Mouse (Mus musculus) adrenal gland, adult 2 months (tissue): ENCODE measurements around the gene Icam4. TPM values are rescaled to one million over a fixed set of nuclear protein-coding genes. Genes with fewer than 3 reads are reported as not detected.
"Not testable (repeated sequence)": the region's sequence is repeated elsewhere in the genome, so short reads cannot be mapped to it uniquely, and the experiment has no call there.

Source experiments
- DNase-seq: peaks from one replicate; pipeline ENCODE4 v3.0.0; 2021
- microRNA-seq, 2 experiments: library from miRNA; unstranded; fragments of <30 nt; microRNA quantifications; one replicate each; pipeline ENCODE4 v1.2.0; 2021
- polyA plus RNA-seq: library from polyadenylated mRNA; depleted of rRNA; stranded (reverse); fragments of >200 nt; gene quantifications from 2 replicates; pipeline ENCODE4 v1.2.3, GENCODE M21; 2012; rRNA removed
- total RNA-seq, 2 experiments: library from RNA; stranded (reverse); gene quantifications; 2 replicates each; pipeline ENCODE4 v1.2.3; 2021

The Icam4 gene
- total and polyA plus RNA-seq, 3 experiments: 1.1 to 5.1 (median 1.9) TPM

DNA sequence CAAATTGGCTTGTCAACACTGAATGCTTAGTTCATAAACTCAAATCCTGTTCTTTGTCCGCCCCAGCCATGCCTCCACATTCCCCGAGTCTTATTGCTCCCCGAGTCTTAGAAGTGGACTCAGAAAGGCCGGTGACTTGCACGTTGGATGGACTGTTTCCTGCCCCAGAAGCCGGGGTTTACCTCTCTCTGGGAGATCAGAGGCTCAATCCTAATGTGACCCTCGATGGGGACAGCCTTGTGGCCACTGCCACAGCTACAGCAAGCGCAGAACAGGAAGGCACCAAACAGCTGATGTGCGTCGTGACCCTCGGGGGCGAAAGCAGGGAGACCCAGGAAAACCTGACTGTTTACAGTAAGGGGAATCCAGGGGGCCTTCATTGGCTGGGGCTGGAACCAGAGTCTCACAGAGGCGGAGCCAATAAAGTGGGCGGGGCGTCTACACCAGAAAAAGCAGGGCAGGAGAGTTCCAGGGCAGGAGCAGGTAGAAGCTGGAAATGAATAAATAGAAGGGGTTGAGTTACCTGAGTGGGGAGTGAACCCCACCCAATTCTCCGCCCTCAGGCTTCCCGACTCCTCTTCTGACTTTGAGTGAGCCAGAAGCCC lies 5.4 kb downstream of the Icam4 start:
- no peak for DNase-seq

DNA sequence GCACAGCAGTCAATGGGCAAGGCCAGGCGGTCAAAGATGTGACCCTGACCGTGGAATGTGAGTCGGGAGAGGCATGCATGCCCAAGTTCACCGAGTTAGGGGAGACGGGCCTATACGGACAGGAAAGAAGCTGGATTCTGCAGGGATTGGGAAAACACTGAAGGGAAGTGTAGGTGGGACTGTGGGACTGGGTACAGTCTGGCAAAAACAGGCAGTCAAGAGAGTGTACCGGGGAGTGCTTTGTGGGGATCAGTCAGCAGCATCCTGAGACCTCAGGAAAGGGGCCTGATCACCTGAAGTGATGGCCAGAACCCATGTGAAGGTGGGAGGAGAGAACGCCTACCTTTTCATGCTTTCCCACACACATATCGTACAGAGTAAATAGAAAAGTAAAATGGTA lies 6.4 kb downstream of the Icam4 start:
- DNase-seq: no peak

DNA sequence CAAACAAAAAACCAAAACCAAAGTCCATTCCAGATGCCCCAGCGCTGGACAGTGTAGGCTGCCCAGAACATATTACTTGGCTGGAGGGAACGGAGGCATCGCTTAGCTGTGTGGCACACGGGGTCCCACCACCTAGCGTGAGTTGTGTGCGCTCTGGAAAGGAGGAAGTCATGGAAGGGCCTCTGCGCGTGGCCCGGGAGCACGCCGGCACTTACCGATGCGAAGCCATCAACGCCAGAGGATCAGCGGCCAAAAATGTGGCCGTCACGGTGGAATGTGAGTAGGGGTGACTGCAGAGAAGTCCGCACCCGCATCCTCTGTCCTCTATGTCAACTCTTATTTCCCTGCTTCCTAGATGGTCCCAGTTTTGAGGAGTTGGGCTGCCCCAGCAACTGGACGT lies 7.0 kb downstream of the Icam4 start:
- no peak for DNase-seq

DNA sequence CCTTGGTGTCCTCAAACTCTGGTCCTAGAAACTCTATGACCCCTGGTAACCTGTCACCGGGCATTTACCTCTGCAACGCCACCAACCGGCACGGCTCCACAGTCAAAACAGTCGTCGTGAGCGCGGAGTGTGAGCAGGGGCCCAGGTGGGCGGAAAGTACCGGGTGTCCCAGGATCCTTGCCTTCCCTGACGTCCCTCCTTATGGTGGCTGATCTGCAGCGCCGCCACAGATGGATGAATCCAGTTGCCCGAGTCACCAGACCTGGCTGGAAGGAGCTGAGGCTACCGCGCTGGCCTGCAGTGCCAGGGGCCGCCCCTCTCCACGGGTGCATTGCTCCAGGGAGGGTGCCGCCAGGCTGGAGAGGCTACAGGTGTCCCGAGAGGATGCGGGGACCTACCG lies 7.5 kb downstream of the Icam4 start:
- no peak for DNase-seq

DNA sequence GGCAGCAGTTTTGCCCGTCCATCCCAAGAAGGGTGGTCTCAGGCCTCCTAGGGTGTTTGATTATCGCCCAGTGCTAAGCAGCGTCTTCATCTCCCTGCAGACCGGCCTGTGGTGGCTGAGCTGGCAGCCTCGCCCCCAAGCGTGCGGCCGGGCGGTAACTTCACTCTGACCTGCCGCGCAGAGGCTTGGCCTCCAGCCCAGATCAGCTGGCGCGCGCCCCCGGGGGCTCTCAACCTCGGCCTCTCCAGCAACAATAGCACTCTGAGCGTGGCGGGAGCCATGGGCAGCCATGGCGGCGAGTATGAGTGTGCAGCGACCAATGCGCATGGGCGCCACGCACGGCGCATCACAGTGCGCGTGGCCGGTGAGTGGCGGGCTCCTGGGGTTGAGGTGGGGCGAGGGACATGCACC lies 8.3 kb downstream of the Icam4 start:
- DNase-seq: peak; percentile 13

DNA sequence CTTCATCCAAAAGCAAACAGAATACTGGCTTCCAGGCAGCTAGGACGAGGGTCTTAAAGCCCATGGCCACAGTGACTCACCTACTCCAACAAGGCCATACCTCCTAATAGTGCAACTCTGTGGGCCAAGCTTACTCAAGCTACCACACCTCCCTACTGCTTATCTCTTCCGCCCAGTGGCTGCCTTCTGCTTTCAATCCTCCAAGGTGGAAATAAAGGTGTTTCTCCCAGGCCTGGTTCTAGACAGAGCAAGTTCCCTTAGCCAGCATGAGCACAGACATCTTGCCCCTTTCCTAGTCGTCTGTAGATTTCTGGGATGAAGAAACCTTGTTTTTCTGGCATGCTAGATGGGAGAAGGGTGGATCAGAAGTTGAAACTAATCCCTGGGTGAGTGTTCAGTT lies 10.6 kb downstream of the Icam4 start:
- DNase-seq: no peak

DNA sequence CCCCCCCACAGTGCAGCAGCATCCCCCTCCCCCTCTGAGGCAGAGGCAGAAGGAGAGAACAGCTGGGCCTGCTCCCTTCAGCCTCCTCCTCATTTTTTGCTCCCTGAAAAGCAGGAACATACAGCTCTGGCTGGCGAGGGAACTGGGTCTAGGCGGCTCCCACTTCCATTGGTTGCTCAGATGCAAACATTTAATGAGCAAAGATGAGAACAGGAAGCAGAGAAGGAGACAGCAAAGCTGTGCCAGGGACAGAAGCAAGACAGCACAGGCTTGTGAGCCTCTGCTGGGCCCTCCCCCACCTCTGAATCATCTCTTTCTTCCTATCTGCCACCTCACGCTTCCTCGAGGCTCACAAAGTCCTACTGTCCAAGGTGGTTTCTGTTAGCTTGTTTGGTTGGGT lies 12.1 kb downstream of the Icam4 start:
- peak; percentile 36 for DNase-seq

DNA sequence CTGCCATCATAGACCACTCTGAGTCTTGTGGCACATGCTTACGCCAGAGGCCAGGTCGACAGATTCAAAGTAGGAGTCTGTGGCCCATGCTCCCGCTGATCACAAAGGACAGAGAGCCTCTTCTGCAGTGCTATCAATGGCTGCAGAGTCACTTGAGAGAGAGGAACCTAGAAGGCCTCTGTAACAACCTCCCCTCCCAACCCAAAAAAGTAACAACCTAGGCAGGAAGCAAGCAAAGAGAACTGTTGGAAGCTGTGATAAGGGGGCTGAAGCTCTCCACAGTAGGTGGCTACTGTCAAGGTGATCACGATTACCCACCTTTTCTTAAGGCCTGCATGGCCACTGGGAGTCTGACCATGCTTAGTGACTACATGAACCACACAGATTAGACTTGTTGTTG lies 14.4 kb downstream of the Icam4 start:
- no peak for DNase-seq

DNA sequence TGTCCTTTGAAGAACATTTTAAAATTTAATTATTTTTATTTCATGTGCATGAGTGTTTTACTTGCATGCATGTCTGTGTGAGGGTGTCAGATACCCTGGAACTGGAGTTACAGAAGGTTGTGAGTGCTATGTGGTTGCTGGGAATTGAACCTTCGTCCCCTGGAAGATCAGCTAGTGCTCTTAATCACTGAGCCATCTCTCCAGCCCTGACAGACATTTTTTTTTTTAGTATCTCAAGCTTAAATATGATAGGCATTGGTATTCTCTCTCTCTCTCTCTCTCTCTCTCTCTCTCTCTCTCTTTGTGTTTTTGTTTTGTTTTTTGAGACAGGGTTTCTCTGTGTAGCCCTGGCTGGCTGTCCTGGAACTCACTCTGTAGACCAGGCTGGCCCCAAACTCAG lies 15.6 kb downstream of the Icam4 start:
- DNase-seq: not testable (repeated sequence)

DNA sequence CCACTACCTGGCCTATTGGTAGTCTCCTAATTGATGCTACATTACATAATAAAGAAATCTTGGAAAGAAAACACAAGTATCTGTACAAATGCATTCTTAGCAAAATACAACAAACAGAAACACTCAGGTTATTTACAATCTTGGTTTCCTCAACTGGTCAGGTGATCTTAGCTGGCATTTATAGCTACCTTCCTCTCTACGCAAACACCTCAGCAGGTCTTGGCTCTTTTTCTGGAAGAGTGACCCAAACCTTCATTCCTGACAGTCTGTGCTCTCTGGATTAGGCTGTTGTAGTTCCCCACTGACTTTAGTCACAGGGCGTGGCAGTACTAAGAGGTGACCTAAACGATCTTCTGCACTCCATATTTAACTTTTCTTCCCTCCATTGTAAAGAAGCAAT lies 16.1 kb downstream of the Icam4 start:
- no peak for DNase-seq

DNA sequence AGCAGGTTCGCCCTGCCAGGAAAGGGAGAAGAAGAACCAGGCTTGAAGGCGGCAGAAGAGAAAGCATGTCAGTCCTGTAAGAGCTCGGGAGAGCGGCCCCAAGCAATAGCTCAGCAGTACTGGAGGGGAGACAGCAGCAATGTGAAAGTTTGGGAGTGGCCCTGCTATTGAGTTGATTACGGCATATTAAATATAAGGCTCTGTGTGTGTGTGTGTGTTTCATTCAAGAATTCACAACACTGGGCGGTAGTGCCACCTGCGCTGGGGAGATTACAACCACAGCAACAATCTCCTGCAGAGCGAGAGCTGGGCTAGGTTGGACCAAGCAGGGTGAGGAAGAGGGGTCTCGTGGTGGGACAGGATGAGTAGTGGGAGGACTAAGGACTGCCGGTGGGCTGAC lies 22.4 kb downstream of the Icam4 start:
- no peak for DNase-seq

DNA sequence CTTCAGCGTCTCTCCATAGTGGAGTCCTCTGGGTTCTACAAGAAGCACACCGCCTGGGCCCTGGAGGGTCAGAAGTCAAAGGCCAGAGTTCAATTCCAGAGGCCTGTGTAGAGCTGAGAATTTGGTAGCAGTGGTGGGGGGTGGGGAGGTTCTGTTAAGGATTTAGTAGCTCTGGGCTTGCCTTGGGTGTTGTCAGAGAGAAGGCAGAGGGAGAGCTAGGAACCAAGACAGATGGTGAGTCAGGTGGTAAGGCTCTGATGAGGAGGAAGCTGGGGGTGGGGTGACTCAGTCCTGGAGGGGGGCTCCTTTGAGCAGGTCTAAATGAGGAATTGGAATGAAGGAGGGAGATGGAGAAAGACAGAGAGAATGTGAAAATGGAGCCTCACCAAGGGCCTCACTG lies 33.8 kb downstream of the Icam4 start:
- no peak for DNase-seq

DNA sequence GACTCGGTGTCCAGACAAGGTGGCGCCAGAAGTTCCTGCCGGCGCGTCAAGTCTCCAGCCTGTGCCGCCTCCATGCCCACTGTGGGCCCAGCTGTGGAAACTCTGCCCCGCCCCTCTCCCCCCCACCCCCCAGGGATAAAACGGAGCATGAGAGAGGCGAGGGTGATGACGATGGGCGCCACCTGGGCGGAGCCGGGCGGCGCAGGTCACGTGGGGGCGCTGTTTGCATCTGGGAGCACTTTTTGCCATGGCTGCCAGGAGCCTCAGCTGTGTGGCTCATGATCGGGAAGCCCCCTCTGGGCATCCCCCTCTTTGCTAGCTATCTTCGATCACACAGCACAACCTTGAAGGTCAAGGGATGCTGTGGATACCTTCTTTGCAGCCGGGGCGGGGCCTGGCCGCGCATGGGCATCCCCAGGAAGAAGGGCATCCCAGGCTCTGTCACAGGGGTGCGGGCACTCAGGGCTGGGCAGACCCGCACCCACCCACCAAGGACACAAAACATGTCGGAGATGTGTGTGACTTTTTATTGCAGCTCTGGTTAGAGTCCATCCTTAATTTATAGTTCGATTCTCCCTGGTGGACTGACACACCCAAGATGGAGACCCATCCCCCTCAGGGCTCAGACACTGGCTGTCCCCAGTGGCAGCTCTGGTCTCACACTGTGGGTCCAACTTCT lies 38.0 kb downstream of the Icam4 start, which contains the start of gene Zglp1:
Zglp1 (minus strand) TSS at position 88 of the 679 bp plus-strand sequence.
- no peak for DNase-seq

DNA sequence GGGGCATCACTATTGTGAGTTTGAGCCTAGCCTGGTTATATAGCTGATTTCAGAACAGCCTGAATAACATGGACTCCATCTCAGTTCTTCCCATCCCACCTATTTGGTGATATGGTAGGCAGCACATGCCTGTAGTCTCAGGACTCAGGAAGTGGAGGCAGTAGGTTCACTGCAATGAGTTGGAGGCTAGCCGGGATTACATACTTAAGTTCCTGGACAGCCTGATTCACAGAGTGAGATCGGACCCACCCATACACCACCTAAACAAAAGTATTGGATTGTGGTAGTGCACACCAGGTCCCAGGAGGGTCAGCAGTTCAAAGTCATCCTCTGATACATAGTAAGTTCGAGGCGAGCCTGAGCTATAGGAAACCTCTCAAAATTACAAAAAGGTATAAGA lies 43.5 kb downstream of the Icam4 start:
- DNase-seq: no peak

DNA sequence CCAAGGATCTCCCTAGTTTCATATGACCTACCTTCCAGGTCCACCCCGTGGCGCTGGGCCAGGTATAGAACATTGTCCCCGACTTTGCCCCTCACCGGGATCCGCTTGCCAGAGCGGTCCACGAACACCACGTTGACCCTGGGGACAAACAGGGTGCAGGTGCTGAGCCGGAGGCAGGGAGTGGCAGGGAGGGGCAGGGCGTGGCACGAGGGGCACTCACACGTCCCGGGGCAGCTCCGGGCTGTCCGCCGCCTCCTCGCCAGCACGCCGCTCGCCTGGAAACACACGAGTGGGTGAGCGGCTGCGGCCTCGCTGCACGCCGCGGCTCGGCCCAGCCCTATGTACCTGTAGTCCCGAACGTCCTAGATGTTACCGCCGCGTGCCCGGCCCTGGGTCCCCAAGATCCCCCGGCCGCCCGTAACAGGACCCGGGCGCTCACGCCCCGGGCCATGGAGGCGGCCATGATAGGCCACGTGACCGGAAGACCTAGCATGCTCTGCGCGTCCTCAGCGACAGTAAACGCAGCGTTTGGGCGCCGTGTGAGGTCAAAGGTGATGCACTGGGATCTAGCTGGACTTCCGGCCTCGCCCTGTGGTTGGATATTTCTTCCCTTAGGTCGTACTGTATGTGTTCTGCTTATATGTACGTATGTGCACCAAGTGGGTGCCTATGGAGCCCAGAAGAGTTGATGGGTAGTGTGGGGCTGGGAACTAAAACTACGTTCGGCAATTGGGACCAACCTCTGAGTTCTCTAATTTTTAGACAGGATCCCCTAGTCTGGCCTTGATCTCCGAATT lies 44.1 kb downstream of the Icam4 start, which contains the start of the genes Gm49373 and Fdx1l:
Gm49373 (minus strand) TSS at position 53 of the 797 bp plus-strand sequence.
Fdx1l (minus strand) TSS at position 571 of the 797 bp plus-strand sequence.
- DNase-seq: peak; percentile 92

DNA sequence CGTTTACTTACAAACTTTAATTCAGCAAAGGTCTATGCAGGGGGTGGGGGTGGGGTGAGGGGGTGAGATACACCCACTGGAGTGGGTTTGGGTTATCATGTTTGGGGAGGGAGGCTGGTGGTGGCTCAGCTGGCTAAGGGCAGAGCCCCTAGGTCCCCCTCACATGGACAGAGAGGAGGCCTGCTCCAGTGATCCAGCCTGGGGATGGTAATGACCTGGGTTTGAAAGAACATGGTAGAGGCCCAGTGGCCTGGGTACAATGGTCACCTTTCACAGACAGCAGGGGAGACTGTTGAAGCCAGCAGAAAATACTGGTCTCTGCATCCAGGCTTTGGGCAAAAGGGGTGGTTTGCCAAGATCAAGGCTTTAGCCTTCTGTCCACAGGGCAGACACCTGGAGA lies 45.0 kb downstream of the Icam4 start:
- DNase-seq: no peak

DNA sequence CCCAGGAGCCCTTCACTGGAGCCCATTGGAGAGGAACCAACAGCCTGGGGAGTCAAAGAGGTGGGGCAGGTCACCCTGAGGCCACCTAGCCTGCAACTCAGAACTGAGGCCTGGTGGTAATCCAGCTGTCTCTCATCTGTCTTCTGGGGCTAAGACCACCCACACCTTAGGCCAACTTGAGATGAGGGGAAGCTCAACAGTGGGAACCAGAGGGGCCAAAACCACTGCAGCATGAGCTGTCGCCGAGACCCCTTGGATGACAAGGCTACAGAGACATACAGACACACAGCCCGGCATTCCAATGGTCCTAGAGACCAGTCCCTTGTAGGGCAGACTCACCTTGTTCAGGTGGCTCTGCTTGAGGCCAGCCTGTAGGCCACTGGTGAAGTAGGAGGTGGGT lies 46.5 kb downstream of the Icam4 start:
- no peak for DNase-seq

Small RNA genes within 50 kb of the gene (microRNA-seq; reads per million reads assigned to microRNA genes)
- 0 reads per million in 2 experiments for gene Mir1900
- 0.22 to 1.7 reads per million in 2 experiments for gene Mir7082

Other genes starting within 250 kb of the Icam4 start
- 100 to 1,000 TPM in 1 of 2 experiments, 10 to 100 TPM in 1; 78.4 to 293 TPM for gene Col5a3, start 214.3 kb upstream of the Icam4 start, total RNA-seq
- 108 and 110 TPM in 2 replicates for gene Col5a3, start 214.3 kb upstream of the Icam4 start, polyA plus RNA-seq
- gene Rdh8, start 210.9 kb upstream of the Icam4 start, total RNA-seq: not detected
- gene Rdh8, start 210.9 kb upstream of the Icam4 start, polyA plus RNA-seq: not detected in 2 replicates
- gene A230050P20Rik, start 160.7 kb upstream of the Icam4 start, total RNA-seq: 10 to 100 TPM; 19.4 to 20.1 TPM
- 140 and 164 TPM in 2 replicates for gene A230050P20Rik, start 160.7 kb upstream of the Icam4 start, polyA plus RNA-seq
- gene Angptl6, start 149.6 kb upstream of the Icam4 start, total RNA-seq: 1 to 10 TPM; 3.3 TPM
- 4.0 and 6.5 TPM in 2 replicates for gene Angptl6, start 149.6 kb upstream of the Icam4 start, polyA plus RNA-seq
- 10 to 100 TPM; 27.6 to 44.4 TPM for gene Ppan, start 141.2 kb upstream of the Icam4 start, total RNA-seq
- gene Ppan, start 141.2 kb upstream of the Icam4 start, polyA plus RNA-seq: 128 and 140 TPM in 2 replicates
- gene Eif3g, start 130.8 kb upstream of the Icam4 start, total RNA-seq: 100 to 1,000 TPM; 156 to 170 TPM
- gene Eif3g, start 130.8 kb upstream of the Icam4 start, polyA plus RNA-seq: 123 and 133 TPM in 2 replicates
- 10 to 100 TPM; 43.0 to 44.0 TPM for gene Dnmt1, start 69.5 kb upstream of the Icam4 start, total RNA-seq
- 29.6 and 29.8 TPM in 2 replicates for gene Dnmt1, start 69.5 kb upstream of the Icam4 start, polyA plus RNA-seq
- gene S1pr2, start 52.6 kb upstream of the Icam4 start, total RNA-seq: 10 to 100 TPM; 20.4 to 26.6 TPM
- 14.8 and 15.7 TPM in 2 replicates for gene S1pr2, start 52.6 kb upstream of the Icam4 start, polyA plus RNA-seq
- 100 to 1,000 TPM; 120 to 130 TPM for gene Mrpl4, start 26.6 kb upstream of the Icam4 start, total RNA-seq
- gene Mrpl4, start 26.6 kb upstream of the Icam4 start, polyA plus RNA-seq: 245 and 270 TPM in 2 replicates
- 10 to 100 TPM; 10.8 to 19.1 TPM for gene Icam1, start 13.4 kb upstream of the Icam4 start, total RNA-seq
- gene Icam1, start 13.4 kb upstream of the Icam4 start, polyA plus RNA-seq: 7.5 and 8.3 TPM in 2 replicates
- gene Icam5, start 2.7 kb downstream of the Icam4 start, total RNA-seq: under 1 TPM; 0.17 to 0.31 TPM
- 0.41 and 0.48 TPM in 2 replicates for gene Icam5, start 2.7 kb downstream of the Icam4 start, polyA plus RNA-seq
- gene Zglp1, start 37.7 kb downstream of the Icam4 start, total RNA-seq: not detected
- gene Zglp1, start 37.7 kb downstream of the Icam4 start, polyA plus RNA-seq: not detected in 2 replicates
- gene Gm49373, start 43.7 kb downstream of the Icam4 start, total RNA-seq: under 1 TPM; 0.24 to 0.43 TPM
- 0.18 and 0.19 TPM in 2 replicates for gene Gm49373, start 43.7 kb downstream of the Icam4 start, polyA plus RNA-seq
- gene Fdx1l, start 44.2 kb downstream of the Icam4 start, total RNA-seq: 10 to 100 TPM; 40.7 to 48.6 TPM
- gene Fdx1l, start 44.2 kb downstream of the Icam4 start, polyA plus RNA-seq: 59.6 and 86.5 TPM in 2 replicates
- 1 to 10 TPM in 1 of 2 experiments, under 1 TPM in 1; 0.90 to 2.5 TPM for gene Gm38431, start 62.6 kb downstream of the Icam4 start, total RNA-seq
- 68.5 and 74.0 TPM in 2 replicates for gene Gm38431, start 62.6 kb downstream of the Icam4 start, polyA plus RNA-seq
- gene Raver1, start 62.6 kb downstream of the Icam4 start, total RNA-seq: 10 to 100 TPM; 50.8 to 53.4 TPM
- 52.8 and 76.4 TPM in 2 replicates for gene Raver1, start 62.6 kb downstream of the Icam4 start, polyA plus RNA-seq
- 10 to 100 TPM; 12.7 to 14.6 TPM for gene Tyk2, start 101.9 kb downstream of the Icam4 start, total RNA-seq
- 23.5 and 25.8 TPM in 2 replicates for gene Tyk2, start 101.9 kb downstream of the Icam4 start, polyA plus RNA-seq
- 100 to 1,000 TPM; 179 to 202 TPM for gene Cdc37, start 120.6 kb downstream of the Icam4 start, total RNA-seq
- 58.3 and 59.0 TPM in 2 replicates for gene Cdc37, start 120.6 kb downstream of the Icam4 start, polyA plus RNA-seq
- gene Pde4a, start 136.3 kb downstream of the Icam4 start, total RNA-seq: 10 to 100 TPM in 1 of 2 experiments, 1 to 10 TPM in 1; 8.8 to 17.7 TPM
- 13.2 and 15.6 TPM in 2 replicates for gene Pde4a, start 136.3 kb downstream of the Icam4 start, polyA plus RNA-seq
- gene Keap1, start 210.0 kb downstream of the Icam4 start, total RNA-seq: 10 to 100 TPM; 36.6 to 56.5 TPM
- 132 and 142 TPM in 2 replicates for gene Keap1, start 210.0 kb downstream of the Icam4 start, polyA plus RNA-seq
- gene S1pr5, start 219.1 kb downstream of the Icam4 start, total RNA-seq: 1 to 10 TPM in 1 of 2 experiments, under 1 TPM in 1; 0.66 to 1.9 TPM
- gene S1pr5, start 219.1 kb downstream of the Icam4 start, polyA plus RNA-seq: 1.2 and 1.4 TPM in 2 replicates
- 10 to 100 TPM; 25.9 to 47.0 TPM for gene Atg4d, start 235.9 kb downstream of the Icam4 start, total RNA-seq
- 36.2 and 42.9 TPM in 2 replicates for gene Atg4d, start 235.9 kb downstream of the Icam4 start, polyA plus RNA-seq